Mouse (Mus musculus): ENCODE data around the gene Tulp4. TPM values are rescaled to one million over a fixed set of nuclear protein-coding genes. Genes with fewer than 3 reads are reported as not detected.

Gene Tulp4
- polyA plus RNA-seq, 1 experiment from 2014 or later, result 159 TPM

Small RNA genes lying within 50 kb of the gene (microRNA-seq; reads per million reads assigned to microRNA genes)
- gene Gm22774, result not detected

Other genes starting within 250 kb of the Tulp4 start
- 0.75 and 1.1 TPM in 2 replicates for gene Synj2, start 165.2 kb upstream of the Tulp4 start, polyA plus RNA-seq (2016; fragmentation: Nextera tagmentation; extraction: Ambion mirVana)
- 5.3 and 6.8 TPM in 2 replicates for gene Serac1, start 26.7 kb upstream of the Tulp4 start, polyA plus RNA-seq (2016; fragmentation: Nextera tagmentation; extraction: Ambion mirVana)
- 166 and 173 TPM in 2 replicates for gene Gtf2h5, start 26.7 kb upstream of the Tulp4 start, polyA plus RNA-seq (2016; fragmentation: Nextera tagmentation; extraction: Ambion mirVana)
- 19.8 and 23.7 TPM in 2 replicates for gene Tmem181a, start 150.4 kb downstream of the Tulp4 start, polyA plus RNA-seq (2016; fragmentation: Nextera tagmentation; extraction: Ambion mirVana)
- gene Dynlt1a, start 211.1 kb downstream of the Tulp4 start, polyA plus RNA-seq (2016; fragmentation: Nextera tagmentation; extraction: Ambion mirVana), result 18.1 and 18.8 TPM in 2 replicates

All from limb, embryonic 10.5 days (tissue).